Mouse (Mus musculus) limb, embryonic 14.5 days (tissue): Measurements from ENCODE around the gene Lsr. TPM values are rescaled to one million over a fixed set of nuclear protein-coding genes. Genes with fewer than 3 reads are reported as not detected.

Source experiments
- ATAC-seq: fragments of 200-750 bp; cut with Nextera tagmentation; 2 replicates; pipeline ENCODE4 v1.8.0; 2017; ENCODE audit warnings: low read depth, moderate number of reproducible peaks, moderate TSS enrichment; ENCODE audit not compliant: low FRiP score
- DNase-seq: peaks from one replicate; pipeline ENCODE4 v3.0.0-alpha.2; 2015; ENCODE audit warnings: low spot score
- H3K27ac ChIP-seq: fragments of 300-500 bp; sonication (generic); replicated peaks from 2 replicates; pipeline ENCODE4 v1.5.1; 2014; ENCODE audit warnings: low read depth, mild to moderate bottlenecking, low read length, moderate library complexity, mixed read lengths
- H3K27me3 ChIP-seq: fragments of 300-500 bp; sonication (generic); 2 replicates; pipeline ENCODE4 v1.6.1; 2014; ENCODE audit warnings: low read length, mixed read lengths; ENCODE audit not compliant: control insufficient read depth, insufficient read depth
- H3K36me3 ChIP-seq: fragments of 300-500 bp; sonication (generic); 2 replicates; pipeline ENCODE4 v1.6.1; 2014; ENCODE audit warnings: mild to moderate bottlenecking, low read length, moderate library complexity, mixed read lengths; ENCODE audit not compliant: control insufficient read depth, insufficient read depth
- H3K4me1 ChIP-seq: fragments of 300-500 bp; sonication (generic); 2 replicates; pipeline ENCODE4 v1.6.1; 2014; ENCODE audit warnings: antibody characterized with exemption, low read length, mixed read lengths; ENCODE audit not compliant: control insufficient read depth, insufficient read depth
- H3K4me2 ChIP-seq: fragments of 300-500 bp; sonication (generic); replicated peaks from 2 replicates; pipeline ENCODE4 v1.6.1; 2014; ENCODE audit warnings: low read depth, mild to moderate bottlenecking, low read length, moderate library complexity; ENCODE audit not compliant: severe bottlenecking
- H3K4me3 ChIP-seq: fragments of 300-500 bp; sonication (generic); replicated peaks from 2 replicates; pipeline ENCODE4 v1.5.1; 2014; ENCODE audit warnings: low read length
- H3K9ac ChIP-seq: fragments of 300-500 bp; sonication (generic); 2 replicates; pipeline ENCODE4 v1.6.1; 2014; ENCODE audit warnings: mild to moderate bottlenecking, low read depth, low read length, moderate library complexity; ENCODE audit not compliant: severe bottlenecking
- H3K9me3 ChIP-seq: fragments of 300-500 bp; sonication (generic); 2 replicates; pipeline ENCODE4 v1.6.1; 2016; ENCODE audit warnings: low read length; ENCODE audit not compliant: control insufficient read depth
- POLR2A ChIP-seq: fragments of 200-500 bp; IDR thresholded peaks from 2 replicates; pipeline ENCODE4 v1.8.0; 2012; ENCODE audit warnings: inconsistent platforms, mild to moderate bottlenecking, moderate library complexity, borderline replicate concordance; ENCODE audit not compliant: insufficient read depth, insufficient read length; ENCODE audit errors: extremely low read depth
- WGBS: fragments of 180-500 bp; shearing (Covaris S2); extraction: QIAGEN DNeasy Blood & Tissue Kit; methylation state at CpG from one replicate; pipeline ENCODE4 v1.1.7; 2014; 5-methylcytosine and 5-hydroxymethylcytosine counted together
- polyA plus RNA-seq, 2 experiments: library from polyadenylated mRNA; depleted of rRNA in 1 of 2; stranded (reverse) in 1 of 2; unstranded in 1 of 2; fragments of >200 nt; fragmentation: Nextera tagmentation in 1 of 2; extraction: Ambion mirVana in 1 of 2; gene quantifications; 2 replicates each; pipeline versions ENCODE4 v1.2.1 to v1.2.3; 2012 to 2014

Lsr gene
- polyA plus RNA-seq, 2 experiments, result 24.3 to 29.4 TPM

- Histone ChIP-seq H3K4me2 (no peak overlapping the region), H3K9me3 (no peaks in the 10 kb centered on the region), H3K27me3 (no peaks in the 10 kb centered on the region), H3K4me1 (no peaks in the 10 kb centered on the region), H3K9ac (no peak overlapping the region), H3K27ac (no peak overlapping the region), H3K36me3 (no peaks in the 10 kb centered on the region), H3K4me3 (no peak overlapping the region)
- no peak for ATAC-seq
- no peak for DNase-seq
- 79% methylated on average over 4 of the region's 4 CpGs for WGBS
- TF ChIP-seq POLR2A, result no peak
Measured at GRCm38 (mm10) chr7:30988519-30989162, 15.4 kb upstream of the Lsr start.

- Histone ChIP-seq H3K4me2 (no peak overlapping the region), H3K9ac (no peak overlapping the region), H3K27me3 (no peaks in the 10 kb centered on the region), H3K36me3 (no peaks in the 10 kb centered on the region), H3K9me3 (no peaks in the 10 kb centered on the region), H3K4me3 (no peak overlapping the region), H3K27ac (no peak overlapping the region), H3K4me1 (no peaks in the 10 kb centered on the region)
- DNase-seq (no peak), ATAC-seq (no peak)
- no peak for TF ChIP-seq POLR2A
- WGBS, result 85% methylated on average over 9 of the region's 9 CpGs
Measured at GRCm38 (mm10) chr7:30985357-30985756, 12.1 kb upstream of the Lsr start.

GRCm38 (mm10) chr7:30981703-30982102 lies 8.4 kb upstream of the Lsr start:
- no peak overlapping the region for H3K9ac ChIP-seq
- no peaks in the 10 kb centered on the region for H3K27me3 ChIP-seq
- 96% methylated on average over 4 of the region's 4 CpGs for WGBS
- no peak overlapping the region for H3K4me2 ChIP-seq
- ATAC-seq, result no peak
- no peak for TF ChIP-seq POLR2A
- no peak overlapping the region for H3K4me3 ChIP-seq
- no peaks in the 10 kb centered on the region for H3K9me3 ChIP-seq
- no peak for DNase-seq
- H3K27ac ChIP-seq, result no peak overlapping the region
- H3K4me1 ChIP-seq, result no peaks in the 10 kb centered on the region
- no peaks in the 10 kb centered on the region for H3K36me3 ChIP-seq

GRCm38 (mm10) chr7:30973501-30974289 lies 431 bp upstream of the Lsr start, which contains the start of gene Fam187b:
Gene Fam187b (plus strand): TSS chr7:30973790.
- under 1% methylated on average over 37 of the region's 37 CpGs for WGBS
- DNase-seq (peak; percentile 90), ATAC-seq (peak; percentile 79)
- Histone ChIP-seq H3K36me3 (no peaks in the 10 kb centered on the region), H3K4me2 (peak within 1 kb of the TSS; percentile 58), H3K4me1 (peaks cover 7% of the 10 kb centered on the region; the same call in 1 of the 2 replicates), H3K27me3 (peaks cover 11% of the 10 kb centered on the region), H3K27ac (no peak within 1 kb of the TSS), H3K4me3 (peak within 1 kb of the TSS; percentile 45), H3K9me3 (no peaks in the 10 kb centered on the region), H3K9ac (peak within 1 kb of the TSS; percentile 41)
- no peak for TF ChIP-seq POLR2A

- no peaks in the 10 kb centered on the region for H3K9me3 ChIP-seq
- H3K4me1 ChIP-seq, result peaks cover 7% of the 10 kb centered on the region; the same call in 1 of the 2 replicates
- H3K27ac ChIP-seq, result no peak overlapping the region
- H3K4me3 ChIP-seq, result peak overlapping the region; percentile 45
- DNase-seq, result no peak
- ATAC-seq, result no peak
- no peaks in the 10 kb centered on the region for H3K36me3 ChIP-seq
- peaks cover 11% of the 10 kb centered on the region for H3K27me3 ChIP-seq
- WGBS, result 5% methylated on average over 21 of the region's 41 CpGs
- TF ChIP-seq POLR2A, result 0 out of 2 replicates have a peak, but pooled peaks have one; percentile 16
- H3K4me2 ChIP-seq, result peak overlapping the region; percentile 58
- peak overlapping the region; percentile 41 for H3K9ac ChIP-seq
Measured at GRCm38 (mm10) chr7:30972426-30973250, 626 bp downstream of the Lsr start.
